Mouse (Mus musculus) leukemia stem cell, adult 10-12 weeks (primary cell): ENCODE measurements around the gene Pot1a. TPM values are rescaled to one million over a fixed set of nuclear protein-coding genes. Genes with fewer than 3 reads are reported as not detected.

Source experiments
- polyA plus RNA-seq: library from polyadenylated mRNA; stranded (reverse); fragments of >175 nt; gene quantifications from 2 replicates; pipeline ENCODE4 v1.2.3, GENCODE M21; 2012; ENCODE audit warnings: low replicate concordance

Pot1a gene
- 0.09 and 1.1 TPM in 2 replicates for polyA plus RNA-seq

DNA sequence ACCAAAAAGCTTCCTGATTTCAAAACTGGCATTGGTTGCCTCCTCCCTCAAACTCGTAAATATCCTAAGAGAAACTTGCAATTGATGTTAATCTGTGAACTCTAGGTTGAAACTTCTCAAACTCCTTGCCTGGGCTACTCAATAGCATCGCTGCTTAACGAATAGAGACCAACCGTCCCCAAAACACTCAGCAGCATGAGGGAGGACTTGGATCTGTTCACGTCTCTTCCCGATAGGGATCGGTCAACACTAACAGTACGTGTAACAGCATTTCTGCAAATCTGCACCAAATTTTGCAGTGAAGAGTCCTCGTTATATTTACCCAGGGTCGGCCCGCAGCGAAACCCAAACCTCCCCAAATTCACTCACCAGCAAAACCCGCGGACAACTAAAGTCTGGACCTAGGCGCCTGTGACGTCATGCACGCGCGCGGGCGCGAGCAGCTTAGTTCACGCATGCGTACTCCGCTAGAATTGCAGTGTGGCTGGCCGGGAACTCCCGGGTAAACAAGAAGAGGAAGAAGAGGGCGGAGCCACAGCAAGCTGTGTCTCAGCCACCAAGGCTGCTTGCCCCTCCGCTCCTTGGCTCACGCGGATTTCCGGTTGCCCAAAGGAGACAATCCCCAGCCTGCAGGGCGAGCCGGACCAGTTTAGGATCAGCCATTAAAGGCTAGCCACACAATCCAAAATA, at the start of gene Pot1a:
TSS of gene Pot1a (minus strand) at position 441 of the 690 bp plus-strand sequence.

Other genes with a start within 250 kb of the Pot1a start
- gene Gpr37, start 118.5 kb downstream of the Pot1a start, polyA plus RNA-seq, result not detected in 2 replicates